Mouse (Mus musculus) intestine, embryonic 14.5 days (tissue): Measurements from ENCODE around the gene Syf2. TPM values are rescaled to one million over a fixed set of nuclear protein-coding genes. Genes with fewer than 3 reads are reported as not detected.
"Not testable (repeated sequence)": the region's sequence is repeated elsewhere in the genome, so short reads cannot be mapped to it uniquely, and the experiment has no call there.

Experiments used
- ATAC-seq: fragments of 200-750 bp; cut with Nextera tagmentation; replicated peaks from 2 replicates; pipeline ENCODE4 v1.8.0; 2017; ENCODE audit warnings: low read depth, moderate number of reproducible peaks, moderate TSS enrichment, moderate library complexity; ENCODE audit not compliant: low FRiP score, low TSS enrichment
- DNase-seq: peaks from one replicate; pipeline ENCODE4 v3.0.0-alpha.2; 2018; ENCODE audit warnings: low spot score
- H3K27ac ChIP-seq: fragments of 300-500 bp; sonication (generic); 2 replicates; pipeline ENCODE4 v1.5.1; 2014; ENCODE audit warnings: low read depth, mild to moderate bottlenecking, control low read depth
- H3K27me3 ChIP-seq: fragments of 300-500 bp; sonication (generic); replicated peaks from 2 replicates; pipeline ENCODE4 v1.6.1; 2014; ENCODE audit warnings: low read length, control low read depth; ENCODE audit not compliant: control insufficient read depth, insufficient read depth
- H3K36me3 ChIP-seq: fragments of 300-500 bp; sonication (generic); 2 replicates; pipeline ENCODE4 v1.6.1; 2014; ENCODE audit warnings: low read length, control low read depth; ENCODE audit not compliant: control insufficient read depth, insufficient read depth
- H3K4me1 ChIP-seq: fragments of 300-500 bp; sonication (generic); replicated peaks from 2 replicates; pipeline ENCODE4 v1.6.1; 2014; ENCODE audit warnings: low read length, control low read depth, mixed read lengths; ENCODE audit not compliant: control insufficient read depth, insufficient read depth
- H3K4me2 ChIP-seq: fragments of 300-500 bp; sonication (generic); 2 replicates; pipeline ENCODE4 v1.6.1; 2014; ENCODE audit warnings: low read length
- H3K4me3 ChIP-seq: fragments of 300-500 bp; sonication (generic); 2 replicates; pipeline ENCODE4 v1.5.1; 2014; ENCODE audit warnings: low read depth, low read length, control low read depth, mixed read lengths
- H3K9ac ChIP-seq: fragments of 300-500 bp; sonication (generic); 2 replicates; pipeline ENCODE4 v1.6.1; 2014; ENCODE audit warnings: mild to moderate bottlenecking, low read length
- H3K9me3 ChIP-seq: fragments of 300-500 bp; sonication (generic); 2 replicates; pipeline ENCODE4 v1.6.1; 2016; ENCODE audit warnings: low read length, control low read depth; ENCODE audit not compliant: control insufficient read depth
- WGBS: fragments of 180-500 bp; shearing (Covaris S2); extraction: QIAGEN DNeasy Blood & Tissue Kit; methylation state at CpG from one replicate; pipeline ENCODE4 v1.1.7; 2014; 5-methylcytosine and 5-hydroxymethylcytosine counted together
- polyA plus RNA-seq: library from polyadenylated mRNA; unstranded; fragments of >200 nt; fragmentation: Nextera tagmentation; extraction: Ambion mirVana; gene quantifications from 2 replicates; pipeline ENCODE4 v1.2.1, GENCODE M21; 2014

Gene Syf2
- 62.4 and 63.0 TPM in 2 replicates for polyA plus RNA-seq

GRCm38 (mm10) chr4:134930684-134931481 is at the start of gene Syf2:
Syf2 (plus strand) TSS chr4:134930898.
- Histone ChIP-seq H3K36me3 (peaks cover 65% of the 10 kb centered on the region), H3K4me2 (peak within 1 kb of the TSS; percentile 96), H3K4me1 (peaks cover 12% of the 10 kb centered on the region), H3K4me3 (peak within 1 kb of the TSS; percentile 98), H3K9me3 (no peaks in the 10 kb centered on the region), H3K9ac (peak within 1 kb of the TSS; percentile 71), H3K27ac (peak within 1 kb of the TSS; percentile 65), H3K27me3 (no peaks in the 10 kb centered on the region)
- ATAC-seq = peak; percentile 95
- WGBS = under 1% methylated on average over 64 of the region's 68 CpGs
- peak; percentile 95 for DNase-seq

- H3K9ac ChIP-seq = no peak overlapping the region
- H3K4me2 ChIP-seq = no peak overlapping the region
- no peak overlapping the region for H3K27ac ChIP-seq
- peaks cover 7% of the 10 kb centered on the region; the same call in 1 of the 2 replicates for H3K4me1 ChIP-seq
- ATAC-seq (no peak), DNase-seq (no peak)
- H3K4me3 ChIP-seq = no peak overlapping the region
- no peaks in the 10 kb centered on the region for H3K36me3 ChIP-seq
- no peaks in the 10 kb centered on the region for H3K9me3 ChIP-seq
- WGBS = 27% methylated on average over 7 of the region's 7 CpGs
- H3K27me3 ChIP-seq = no peaks in the 10 kb centered on the region
Observed at GRCm38 (mm10) chr4:134883266-134883665, 47.4 kb upstream of the Syf2 start.

- Histone ChIP-seq H3K27me3 (no peaks in the 10 kb centered on the region), H3K27ac (no peak overlapping the region), H3K9me3 (no peaks in the 10 kb centered on the region), H3K4me3 (no peak overlapping the region), H3K9ac (no peak overlapping the region), H3K4me1 (peaks cover 7% of the 10 kb centered on the region; the same call in 1 of the 2 replicates), H3K36me3 (no peaks in the 10 kb centered on the region), H3K4me2 (no peak overlapping the region)
- DNase-seq (no peak), ATAC-seq (no peak)
- WGBS = 83% methylated on average over 10 of the region's 10 CpGs
Observed at GRCm38 (mm10) chr4:134883808-134884207, 46.9 kb upstream of the Syf2 start.

- Histone ChIP-seq H3K27ac (no peak overlapping the region), H3K27me3 (no peaks in the 10 kb centered on the region), H3K9ac (no peak overlapping the region), H3K9me3 (no peaks in the 10 kb centered on the region), H3K4me1 (peaks cover 5% of the 10 kb centered on the region; the same call in 1 of the 2 replicates), H3K36me3 (no peaks in the 10 kb centered on the region), H3K4me3 (no peak overlapping the region), H3K4me2 (no peak overlapping the region)
- ATAC-seq (no peak), DNase-seq (no peak)
- 91% methylated on average over 4 of the region's 4 CpGs for WGBS
Observed at GRCm38 (mm10) chr4:134884364-134884763, 46.3 kb upstream of the Syf2 start.

GRCm38 (mm10) chr4:134892096-134892495 is 38.6 kb upstream of the Syf2 start:
- 84% methylated on average over 6 of the region's 6 CpGs for WGBS
- peaks cover 23% of the 10 kb centered on the region for H3K36me3 ChIP-seq
- no peak overlapping the region for H3K27ac ChIP-seq
- H3K4me3 ChIP-seq = no peak overlapping the region
- ATAC-seq = no peak
- no peak for DNase-seq
- no peak overlapping the region for H3K9ac ChIP-seq
- H3K9me3 ChIP-seq = no peaks in the 10 kb centered on the region
- no peak overlapping the region for H3K4me2 ChIP-seq
- no peaks in the 10 kb centered on the region for H3K27me3 ChIP-seq
- no peaks in the 10 kb centered on the region for H3K4me1 ChIP-seq

GRCm38 (mm10) chr4:134897256-134897655 is 33.4 kb upstream of the Syf2 start:
- no peak overlapping the region for H3K9ac ChIP-seq
- H3K27ac ChIP-seq = no peak overlapping the region
- no peaks in the 10 kb centered on the region for H3K27me3 ChIP-seq
- 78% methylated on average over 6 of the region's 6 CpGs for WGBS
- ATAC-seq (no peak), DNase-seq (no peak)
- H3K4me2 ChIP-seq = no peak overlapping the region
- H3K4me1 ChIP-seq = no peaks in the 10 kb centered on the region
- no peaks in the 10 kb centered on the region for H3K9me3 ChIP-seq
- H3K4me3 ChIP-seq = no peak overlapping the region
- H3K36me3 ChIP-seq = peaks cover 73% of the 10 kb centered on the region

GRCm38 (mm10) chr4:134901126-134901525 is 29.6 kb upstream of the Syf2 start:
- H3K9me3 ChIP-seq = no peaks in the 10 kb centered on the region
- no peak overlapping the region for H3K4me3 ChIP-seq
- H3K36me3 ChIP-seq = peaks cover 98% of the 10 kb centered on the region
- H3K27me3 ChIP-seq = no peaks in the 10 kb centered on the region
- ATAC-seq (no peak), DNase-seq (no peak)
- no peak overlapping the region for H3K9ac ChIP-seq
- H3K4me1 ChIP-seq = no peaks in the 10 kb centered on the region
- no peak overlapping the region for H3K27ac ChIP-seq
- no peak overlapping the region for H3K4me2 ChIP-seq
- 96% methylated on average over 8 of the region's 8 CpGs for WGBS

GRCm38 (mm10) chr4:134903046-134903445 is 27.7 kb upstream of the Syf2 start:
- Histone ChIP-seq H3K27me3 (no peaks in the 10 kb centered on the region), H3K36me3 (peaks cover 98% of the 10 kb centered on the region), H3K4me3 (no peak overlapping the region), H3K4me2 (no peak overlapping the region), H3K9ac (no peak overlapping the region), H3K9me3 (no peaks in the 10 kb centered on the region), H3K4me1 (no peaks in the 10 kb centered on the region), H3K27ac (no peak overlapping the region)
- WGBS = 79% methylated on average over 7 of the region's 7 CpGs
- ATAC-seq (no peak), DNase-seq (no peak)

- ATAC-seq, H3K9me3 ChIP-seq, H3K4me3 ChIP-seq, DNase-seq, H3K27me3 ChIP-seq, H3K9ac ChIP-seq, H3K4me2 ChIP-seq, H3K27ac ChIP-seq, H3K4me1 ChIP-seq: not testable (repeated sequence)
- 96% methylated on average over 6 of the region's 8 CpGs for WGBS
- H3K36me3 ChIP-seq = peaks cover 44% of the 10 kb centered on the region
Observed at GRCm38 (mm10) chr4:134911406-134911805, 19.3 kb upstream of the Syf2 start.
